Mouse (Mus musculus): Measurements from ENCODE around the gene Aqp8.

Gene Aqp8

GRCm38 (mm10) chr7:123499481-123500238 is 37.6 kb downstream of the Aqp8 start:
- peak; percentile 13 for DNase-seq

GRCm38 (mm10) chr7:123500239-123501219 is 38.4 kb downstream of the Aqp8 start, which contains the start of gene Zkscan2:
Gene Zkscan2, minus strand, starts transcription at chr7:123500449.
- DNase-seq, result peak; percentile 91

GRCm38 (mm10) chr7:123503358-123503757 is 41.3 kb downstream of the Aqp8 start:
- no peak for DNase-seq

GRCm38 (mm10) chr7:123507946-123508345 is 45.9 kb downstream of the Aqp8 start:
- no peak for DNase-seq

Measured in cerebellum, adult 11 months (tissue).